Mouse (Mus musculus): Measurements from ENCODE around the gene Trpc1.

DNA sequence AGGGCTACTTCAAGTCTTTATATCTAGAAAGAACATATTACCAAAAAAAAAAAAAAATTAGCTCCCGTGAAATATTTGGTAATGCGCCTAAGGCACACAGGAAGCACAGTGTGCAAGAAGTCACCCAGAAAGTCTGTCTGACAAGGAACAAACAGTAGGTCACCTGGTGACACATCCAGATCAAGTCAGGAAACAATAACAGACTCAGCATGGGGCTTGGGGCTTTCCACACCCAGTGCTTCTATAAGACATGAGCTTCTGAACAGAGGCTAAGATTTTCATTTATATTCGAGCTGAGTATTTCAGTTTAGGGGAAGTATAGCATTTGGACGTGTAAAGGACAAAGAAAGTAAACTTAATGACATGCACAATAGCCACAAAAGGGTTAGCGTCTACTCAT, 45.7 kb upstream of the Trpc1 start:
- TF ChIP-seq MAFK (IDR thresholded peaks at IDR 0.05; ENCODE audit: insufficient read depth, low read depth, low read length), result no peak
- no peak for TF ChIP-seq ZNF384 (IDR thresholded peaks at IDR 0.05; ENCODE audit: low read depth, low read length)

Data from ES-E14 (cell line).